Mouse (Mus musculus): ENCODE measurements around the gene Magi3.
A peak's percentile ranks its signal among the peaks of the same experiment; 100 is the strongest.

Magi3 gene

GRCm38 (mm10) chr3:104220295-104220965 is at the start of gene Magi3:
Gene Magi3, minus strand, starts transcription at chr3:104220374.
- DNase-seq, result peak; percentile 98

GRCm38 (mm10) chr3:104264530-104265145 is 44.5 kb upstream of the Magi3 start:
- DNase-seq, result no peak

- DNase-seq, result no peak
These were observed 40.0 kb upstream of the Magi3 start for GRCm38 (mm10) chr3:104260221-104260620.

GRCm38 (mm10) chr3:104259168-104259567 is 39.0 kb upstream of the Magi3 start:
- no peak for DNase-seq

GRCm38 (mm10) chr3:104257041-104257440 is 36.9 kb upstream of the Magi3 start:
- DNase-seq, result no peak

- no peak for DNase-seq
These were observed 33.6 kb upstream of the Magi3 start for GRCm38 (mm10) chr3:104253760-104254159.

- DNase-seq, result no peak
These were observed 27.7 kb upstream of the Magi3 start for GRCm38 (mm10) chr3:104247850-104248249.

- no peak for DNase-seq
These were observed 26.9 kb upstream of the Magi3 start for GRCm38 (mm10) chr3:104247057-104247456.

GRCm38 (mm10) chr3:104244373-104244772 is 24.2 kb upstream of the Magi3 start:
- no peak for DNase-seq

- DNase-seq, result no peak
These were observed 23.8 kb upstream of the Magi3 start for GRCm38 (mm10) chr3:104243972-104244371.

GRCm38 (mm10) chr3:104239785-104240184 is 19.6 kb upstream of the Magi3 start:
- no peak for DNase-seq

GRCm38 (mm10) chr3:104239376-104239775 is 19.2 kb upstream of the Magi3 start:
- no peak for DNase-seq

- DNase-seq, result no peak
These were observed 17.8 kb upstream of the Magi3 start for GRCm38 (mm10) chr3:104237846-104238440.

- DNase-seq, result no peak
These were observed 15.9 kb upstream of the Magi3 start for GRCm38 (mm10) chr3:104236029-104236428.

- no peak for DNase-seq
These were observed 14.9 kb upstream of the Magi3 start for GRCm38 (mm10) chr3:104235099-104235498.

- DNase-seq, result no peak
These were observed 13.5 kb upstream of the Magi3 start for GRCm38 (mm10) chr3:104233366-104234312.

GRCm38 (mm10) chr3:104227438-104228111 is 7.4 kb upstream of the Magi3 start:
- no peak for DNase-seq

GRCm38 (mm10) chr3:104226731-104227130 is 6.6 kb upstream of the Magi3 start:
- DNase-seq, result no peak

- no peak for DNase-seq
These were observed 982 bp upstream of the Magi3 start for GRCm38 (mm10) chr3:104221156-104221555.

- peak; percentile 38 for DNase-seq
These were observed 461 bp downstream of the Magi3 start for GRCm38 (mm10) chr3:104219531-104220294.

- no peak for DNase-seq
These were observed 1.2 kb downstream of the Magi3 start for GRCm38 (mm10) chr3:104218926-104219325.

- DNase-seq, result no peak
These were observed 30.4 kb downstream of the Magi3 start for GRCm38 (mm10) chr3:104189823-104190222.

Measured in layer of hippocampus, adult 9-11 months (tissue).